Mouse (Mus musculus) adrenal gland, adult (tissue): ENCODE results near the gene Slc11a1.
A peak's percentile ranks its signal among the peaks of the same experiment; 100 is the strongest.

Source experiments
- DNase-seq, 2 experiments: peaks; one replicate each; pipeline ENCODE4 v3.0.0; 2022 to 2023; ENCODE audit warnings: low spot score in 1 of 2; ENCODE audit not compliant: inconsistent age in 2 of 2

Slc11a1 gene

DNA sequence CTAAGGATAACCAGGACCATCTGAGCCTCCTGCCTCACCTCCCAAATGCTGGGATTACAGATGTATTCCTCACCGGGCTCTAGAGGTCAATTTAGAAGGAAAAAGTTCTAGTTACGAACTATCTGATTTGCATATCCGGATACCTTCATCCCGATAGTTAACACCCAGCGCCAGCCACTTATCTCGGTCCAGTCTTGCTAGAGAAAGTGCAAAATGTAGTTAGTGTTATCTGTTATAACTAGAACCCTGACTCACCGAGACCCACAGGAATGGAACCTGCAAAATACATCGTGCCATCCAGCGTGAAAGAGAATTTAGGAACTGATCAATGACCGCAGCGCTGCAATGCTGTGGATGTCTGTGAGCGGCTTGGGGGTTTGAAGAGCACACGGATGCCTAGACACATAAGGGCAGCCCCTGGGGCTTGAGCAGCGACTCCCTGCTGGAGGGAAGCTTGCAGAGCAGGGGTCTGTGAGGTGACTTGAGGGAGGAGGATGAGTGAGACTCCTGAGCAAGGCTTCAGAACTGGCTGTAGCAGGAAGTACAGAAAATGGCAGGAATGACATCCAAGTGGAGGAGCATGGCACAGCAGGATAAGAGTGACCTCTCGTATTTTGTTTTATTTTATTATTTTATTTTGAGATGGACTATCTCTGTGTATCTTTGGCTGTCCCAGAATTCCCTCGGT is 26.2 kb downstream of the Slc11a1 start:
- DNase-seq = no peak

DNA sequence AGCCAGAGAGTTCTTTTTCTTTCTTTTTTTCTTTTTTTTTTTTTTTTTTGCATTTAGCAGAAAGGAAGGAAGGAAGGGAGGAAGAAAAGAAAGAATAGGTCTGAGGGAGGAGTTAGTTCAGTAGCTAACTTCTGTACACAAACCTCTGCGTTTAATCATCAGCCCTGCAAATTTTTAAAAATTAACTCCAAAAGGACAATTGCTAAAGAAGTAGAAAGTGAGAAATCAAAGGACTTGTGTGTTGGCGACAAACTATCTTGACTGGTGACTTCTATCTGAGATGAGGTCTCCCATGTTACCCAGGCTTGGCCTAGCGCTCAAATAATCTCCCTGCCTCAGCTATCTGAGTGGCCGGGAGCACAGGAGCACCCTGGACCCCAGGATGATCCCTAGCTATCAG is 29.2 kb downstream of the Slc11a1 start:
- DNase-seq = no peak

DNA sequence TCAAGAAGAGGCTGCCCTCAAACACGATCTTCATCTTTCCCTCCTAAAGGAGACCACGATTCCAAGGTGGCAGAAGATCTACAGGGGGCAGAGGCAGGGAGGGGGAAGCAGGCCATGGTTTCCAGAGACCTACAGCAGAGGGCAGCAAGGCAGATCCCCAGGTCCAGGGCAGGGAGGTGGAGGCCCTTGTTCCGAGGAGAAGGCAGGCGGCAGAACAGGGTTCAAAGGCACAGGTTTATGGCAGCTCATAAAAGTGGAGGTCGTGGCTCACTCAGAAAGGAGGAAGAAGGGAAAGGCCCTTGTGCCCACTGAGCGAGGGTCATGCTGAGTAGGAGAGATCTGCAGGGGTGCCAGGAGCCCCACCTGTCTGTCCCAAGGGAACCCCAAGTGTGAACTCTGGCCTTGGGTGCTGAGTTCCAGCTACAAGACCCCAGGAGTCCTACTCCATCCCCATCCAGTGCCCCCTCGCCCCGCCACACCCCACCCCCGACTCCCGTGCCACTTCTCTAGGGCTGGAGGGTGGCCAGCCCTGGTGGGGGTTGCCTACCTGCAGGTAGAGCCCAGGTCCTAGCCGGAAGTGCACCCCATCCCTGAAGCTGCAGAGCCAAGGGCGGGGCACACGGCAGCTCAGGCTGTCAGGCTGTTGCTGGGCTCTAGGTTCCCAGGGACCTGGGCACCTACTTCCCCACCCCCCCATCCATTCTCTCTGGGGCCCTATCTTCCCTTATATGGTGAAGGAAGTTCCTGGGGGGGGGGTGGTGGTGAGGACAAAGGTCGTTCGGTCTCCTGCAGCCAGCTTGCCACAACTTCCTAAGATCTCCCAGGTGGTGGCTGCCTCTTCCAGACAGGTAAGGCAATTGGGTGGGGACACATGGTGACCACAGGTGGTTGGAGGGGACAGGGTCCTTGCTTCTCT is 33.9 kb downstream of the Slc11a1 start, which contains the start of gene Vil1:
Gene Vil1, plus strand, starts transcription at position 788 of the 916 bp plus-strand sequence.
- no peak for DNase-seq

DNA sequence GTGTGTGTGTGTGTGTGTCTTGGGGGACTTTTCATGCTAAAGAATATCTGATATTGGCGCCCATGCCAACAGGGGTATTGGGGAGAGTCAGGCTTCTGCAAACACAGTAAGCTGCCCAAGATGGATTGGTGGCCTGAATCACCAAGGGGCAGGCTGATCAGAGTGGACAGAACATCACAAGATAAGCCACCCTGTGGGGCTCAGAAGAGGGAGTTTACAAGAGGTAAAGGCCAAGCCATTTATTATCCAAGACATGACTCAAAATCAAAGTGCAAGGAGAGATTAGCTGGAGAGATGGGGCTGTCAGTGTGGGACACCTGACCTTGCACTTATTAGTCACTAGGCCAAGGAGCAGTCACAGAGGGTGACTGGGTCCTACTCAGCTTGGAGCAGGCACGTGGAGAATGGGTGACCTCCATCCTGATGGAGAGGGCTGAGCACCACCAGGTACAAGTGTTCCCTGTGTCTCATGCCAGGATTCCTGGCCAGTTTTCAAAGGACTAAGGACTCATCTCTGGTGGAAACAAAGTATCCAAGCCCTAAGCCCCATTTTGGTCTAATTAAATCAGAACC is 36.8 kb downstream of the Slc11a1 start:
- peak; percentile 85 to 91 for DNase-seq

DNA sequence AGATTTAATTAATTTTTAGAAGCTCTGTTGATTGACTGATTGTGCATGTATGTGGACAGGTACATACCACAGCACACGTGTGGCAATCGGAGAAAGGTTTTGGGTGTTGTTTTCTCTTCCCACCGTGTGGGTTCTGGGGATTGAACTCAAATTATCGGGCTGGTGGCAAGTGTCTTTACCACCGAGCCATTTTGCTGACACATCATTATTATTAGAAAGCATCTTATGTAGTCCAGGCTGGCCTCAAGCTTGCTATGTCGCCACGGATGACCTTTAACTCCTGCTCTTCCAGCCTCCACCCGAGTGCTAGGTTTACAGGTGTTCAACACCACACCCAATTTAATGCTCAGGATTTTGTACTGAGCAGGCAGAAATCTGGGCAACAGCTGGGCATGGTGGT is 37.7 kb downstream of the Slc11a1 start:
- no peak for DNase-seq

DNA sequence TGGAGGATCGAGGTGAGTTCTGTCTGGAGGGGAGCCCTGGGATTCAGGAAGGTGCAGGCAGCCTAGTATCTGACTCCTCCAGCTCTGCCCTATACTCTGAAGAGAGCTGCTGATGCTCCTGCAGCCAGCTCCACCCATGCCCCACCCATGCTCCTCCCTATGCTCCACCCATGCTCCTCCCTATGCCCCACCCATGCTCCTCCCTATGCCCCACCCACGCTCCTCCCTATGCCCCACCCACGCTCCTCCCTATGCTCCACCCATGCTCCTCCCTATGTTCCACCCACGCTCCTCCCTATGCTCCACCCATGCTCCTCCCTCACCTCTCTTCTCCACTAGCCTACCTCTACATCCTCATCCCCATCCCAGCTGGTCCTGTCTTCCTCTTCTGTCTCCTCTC is 40.1 kb downstream of the Slc11a1 start:
- peak; percentile 62 to 80 for DNase-seq

DNA sequence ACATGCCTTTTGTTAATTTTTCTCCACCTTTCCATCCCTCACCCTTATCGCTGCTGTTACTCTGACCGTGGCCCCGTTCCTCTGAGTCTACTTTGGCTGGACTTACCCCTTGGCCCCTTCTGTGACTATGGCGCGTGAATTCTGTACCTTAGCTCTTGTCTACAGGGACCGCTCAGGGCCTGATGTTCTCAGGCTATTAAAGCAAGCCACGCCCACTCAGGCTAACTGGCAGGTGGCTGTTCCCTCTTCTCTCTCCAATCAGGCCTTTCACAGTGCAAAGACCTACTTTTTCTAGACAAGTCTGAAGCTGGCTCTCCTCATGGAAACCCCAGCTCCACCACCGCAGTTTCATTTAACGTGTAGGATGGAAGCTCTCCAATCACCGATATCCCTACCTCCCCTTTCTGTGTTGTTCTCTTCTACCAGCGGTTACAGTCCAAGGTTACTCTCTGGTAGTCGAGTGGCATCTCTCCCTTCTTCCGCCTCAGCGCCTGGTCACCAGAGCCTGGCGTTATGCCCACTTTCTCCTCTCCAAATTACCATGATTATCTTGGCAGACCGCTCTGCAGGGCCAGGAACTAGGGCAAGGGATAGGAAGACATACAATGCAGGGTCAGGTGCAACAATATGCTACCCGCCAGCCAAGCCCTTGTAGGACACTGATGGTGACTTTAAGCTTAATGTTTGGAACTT is 43.9 kb downstream of the Slc11a1 start:
- DNase-seq = peak; percentile 79 to 89

DNA sequence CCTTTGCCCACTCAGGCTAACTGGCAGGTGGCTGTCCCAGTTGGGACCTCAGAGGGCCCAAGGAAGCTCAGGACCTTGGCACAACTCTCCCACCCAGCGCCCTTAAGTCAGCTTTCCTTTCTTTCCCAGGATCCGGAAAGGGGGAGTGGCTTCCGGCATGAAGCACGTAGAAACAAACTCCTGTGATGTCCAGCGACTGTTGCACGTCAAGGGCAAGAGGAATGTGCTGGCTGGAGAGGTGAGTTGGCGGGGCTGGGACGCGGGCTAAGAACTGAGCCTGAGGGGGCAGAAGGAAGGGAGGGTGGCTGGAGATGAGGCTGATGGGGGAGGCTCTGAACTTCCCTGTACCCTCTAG is 44.4 kb downstream of the Slc11a1 start:
- peak in 1 of 2 experiments; percentile 54 for DNase-seq

DNA sequence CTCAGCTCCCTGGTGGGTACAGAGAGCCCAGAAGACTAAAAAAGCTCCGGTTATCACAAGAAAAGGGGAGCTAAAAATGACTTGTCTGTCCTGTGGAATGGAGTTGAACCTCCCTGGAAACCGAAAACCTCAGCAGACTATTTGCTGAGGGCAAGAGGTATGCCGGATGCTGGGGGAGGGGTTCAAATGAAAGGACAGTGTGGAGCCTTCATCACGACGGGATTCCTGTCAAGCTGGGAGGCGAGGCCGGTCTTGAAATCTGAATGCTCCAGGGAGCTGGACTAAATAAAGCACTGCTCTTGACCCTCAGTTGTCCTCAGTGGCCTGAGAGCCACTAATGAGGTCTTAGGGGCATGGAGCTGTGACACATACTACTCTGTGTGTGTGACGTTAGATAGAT is 48.2 kb downstream of the Slc11a1 start:
- no peak for DNase-seq

DNA sequence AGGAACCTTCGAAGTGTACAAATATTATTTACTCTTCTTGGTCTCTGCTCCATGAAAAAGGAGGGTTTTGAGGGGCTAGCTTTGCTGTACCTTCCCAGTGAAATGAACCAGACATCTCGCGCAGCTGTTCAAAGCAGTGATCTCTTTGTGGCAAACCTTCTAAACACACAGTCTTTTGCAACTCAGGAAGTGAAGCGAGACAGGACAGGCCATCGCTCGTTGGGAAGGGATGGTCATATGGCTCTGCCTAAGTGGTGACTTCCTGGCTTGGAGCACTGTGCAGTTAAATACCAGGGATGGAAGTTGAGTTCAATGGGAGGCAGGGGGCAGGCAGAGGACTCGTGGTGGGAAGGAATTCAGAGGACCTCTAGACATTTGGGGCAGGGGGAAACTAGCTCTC is 50.9 kb downstream of the Slc11a1 start:
- DNase-seq = no peak

DNA sequence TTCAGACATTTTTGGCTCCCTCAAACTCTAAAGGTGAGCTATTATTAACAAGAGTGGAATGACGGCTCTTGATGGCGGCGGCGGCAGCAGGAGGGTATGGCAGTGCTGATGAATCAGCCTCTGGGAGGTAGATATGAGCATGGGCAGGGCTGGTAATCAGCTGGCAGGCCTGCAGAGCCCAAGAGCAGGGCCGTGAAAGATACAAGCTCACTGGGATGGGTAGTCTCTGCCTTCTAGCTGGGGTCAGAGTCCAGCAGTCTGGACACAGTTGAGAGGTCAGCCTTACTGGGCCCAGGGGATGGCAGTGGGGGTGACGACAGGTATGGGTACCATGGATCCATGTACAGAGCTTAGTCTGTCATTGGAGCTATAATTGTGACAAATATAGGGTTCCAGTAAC is 58.2 kb downstream of the Slc11a1 start:
- no peak for DNase-seq

DNA sequence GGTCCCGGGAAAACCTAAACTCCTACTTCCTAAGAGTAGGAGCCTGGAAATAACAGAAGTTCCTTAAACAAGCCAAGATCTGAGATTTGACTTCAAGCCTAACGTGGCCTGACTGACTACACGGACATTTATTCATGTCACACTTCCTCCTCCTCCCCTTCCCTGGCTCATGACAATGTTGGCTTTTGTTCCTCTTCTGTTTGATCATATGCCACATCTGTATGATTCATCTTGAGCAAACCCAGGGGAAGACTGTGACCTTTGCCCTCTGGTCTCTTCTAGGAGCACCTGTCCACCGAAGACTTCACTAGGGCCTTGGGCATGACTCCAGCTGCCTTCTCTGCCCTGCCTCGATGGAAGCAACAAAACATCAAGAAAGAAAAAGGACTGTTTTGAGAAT is 59.6 kb downstream of the Slc11a1 start:
- DNase-seq = peak in 1 of 2 experiments; percentile 62

DNA sequence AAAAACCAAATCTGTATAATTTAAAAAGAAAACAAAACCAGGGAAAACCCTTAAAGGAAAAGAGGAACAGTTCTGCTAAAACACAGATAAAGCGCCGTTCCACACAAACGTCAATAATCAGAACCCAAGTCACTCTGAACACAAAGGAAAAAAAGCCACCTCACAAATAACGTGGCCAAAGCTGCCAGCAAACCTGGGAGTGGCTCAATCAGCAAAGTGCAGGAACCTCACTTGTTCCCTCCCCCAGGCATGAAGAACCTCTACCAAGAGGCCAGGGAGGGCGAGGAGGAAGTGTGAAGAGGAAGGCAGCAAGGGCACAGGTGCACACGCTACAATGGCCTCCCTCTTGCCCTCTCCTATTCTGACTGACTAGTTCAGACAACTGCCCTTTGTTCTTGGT is 60.6 kb downstream of the Slc11a1 start:
- no peak for DNase-seq
